Mouse (Mus musculus) liver, embryonic 14.5 days (tissue): ENCODE results near the gene Ica1l. TPM values are rescaled to one million over a fixed set of nuclear protein-coding genes. Genes with fewer than 3 reads are reported as not detected.
"Not testable (repeated sequence)": the region's sequence is repeated elsewhere in the genome, so short reads cannot be mapped to it uniquely, and the experiment has no call there.

Experiments used
- ATAC-seq: fragments of 200-750 bp; cut with Nextera tagmentation; 2 replicates; pipeline ENCODE4 v1.8.0; 2017; ENCODE audit warnings: moderate number of reproducible peaks, mild to moderate bottlenecking, moderate library complexity; ENCODE audit not compliant: insufficient read depth
- DNase-seq, 3 experiments: peaks; one replicate each; pipeline ENCODE4 v3.0.0-alpha.2; 2012 to 2013; ENCODE audit warnings: low read depth in 3 of 3, low spot score in 3 of 3
- H3K27ac ChIP-seq: fragments of 300-500 bp; sonication (generic); 2 replicates; pipeline ENCODE4 v1.5.1; 2014; ENCODE audit warnings: moderate library complexity, mild to moderate bottlenecking, control low read depth, inconsistent platforms
- H3K27me3 ChIP-seq: fragments of 300-500 bp; sonication (generic); 2 replicates; pipeline ENCODE4 v1.6.1; 2014; ENCODE audit warnings: mild to moderate bottlenecking, low read length, moderate library complexity; ENCODE audit not compliant: control insufficient read depth, insufficient read depth
- H3K36me3 ChIP-seq: fragments of 300-500 bp; sonication (generic); replicated peaks from 2 replicates; pipeline ENCODE4 v1.6.1; 2014; ENCODE audit warnings: low read depth; ENCODE audit not compliant: control insufficient read depth, insufficient read depth
- H3K4me1 ChIP-seq, 2 experiments: fragments of 200-500 bp in 1 of 2; fragments of 300-500 bp in 1 of 2; sonication (generic) in 1 of 2; replicated peaks; 2 replicates each; pipeline ENCODE4 v1.6.1; 2012 to 2014; ENCODE audit warnings: antibody characterized with exemption in 1 of 2, inconsistent platforms in 1 of 2, low read length in 1 of 2; ENCODE audit not compliant: control insufficient read depth in 2 of 2, insufficient read depth in 2 of 2
- H3K4me2 ChIP-seq: fragments of 300-500 bp; sonication (generic); 2 replicates; pipeline ENCODE4 v1.6.1; 2014; ENCODE audit warnings: low read depth, mild to moderate bottlenecking, control low read depth, moderate library complexity
- H3K4me3 ChIP-seq, 2 experiments: fragments of 200-500 bp in 1 of 2; fragments of 300-500 bp in 1 of 2; sonication (generic) in 1 of 2; 2 replicates each; pipeline ENCODE4 v1.5.1; 2012 to 2014; ENCODE audit warnings: low read depth in 2 of 2, low read length in 2 of 2, mild to moderate bottlenecking in 2 of 2, control low read depth in 1 of 2, inconsistent platforms in 1 of 2, moderate library complexity in 1 of 2; ENCODE audit not compliant: insufficient read depth in 1 of 2
- H3K9ac ChIP-seq: fragments of 300-500 bp; sonication (generic); replicated peaks from 2 replicates; pipeline ENCODE4 v1.6.1; 2014; ENCODE audit warnings: mild to moderate bottlenecking, control low read depth, moderate library complexity
- H3K9me3 ChIP-seq: fragments of 300-500 bp; sonication (generic); 2 replicates; pipeline ENCODE4 v1.6.1; 2016; ENCODE audit warnings: low read length, mixed read lengths; ENCODE audit not compliant: control insufficient read depth
- CTCF ChIP-seq: IDR thresholded peaks from 2 replicates; pipeline ENCODE4 v1.5.1; 2016; ENCODE audit warnings: antibody characterized with exemption, low read depth, control low read depth
- EP300 ChIP-seq: IDR thresholded peaks from 2 replicates; pipeline ENCODE4 v1.6.1; 2016; ENCODE audit warnings: antibody characterized with exemption, low read depth
- WGBS: fragments of 180-500 bp; shearing (Covaris S2); extraction: QIAGEN DNeasy Blood & Tissue Kit; methylation state at CpG from one replicate; pipeline ENCODE4 v1.1.7; 2014; ENCODE audit not compliant: insufficient replicate concordance; 5-methylcytosine and 5-hydroxymethylcytosine counted together
- polyA plus RNA-seq, 2 experiments: library from polyadenylated mRNA; depleted of rRNA in 1 of 2; stranded (reverse) in 1 of 2; unstranded in 1 of 2; fragments of >200 nt; fragmentation: Nextera tagmentation in 1 of 2; extraction: Ambion mirVana in 1 of 2; gene quantifications; 2 replicates each; pipeline versions ENCODE4 v1.2.1 to v1.2.3; 2012 to 2014

Ica1l gene
- polyA plus RNA-seq (2012; rRNA removed): 0.18 and 0.22 TPM in 2 replicates
- polyA plus RNA-seq (2014; fragmentation: Nextera tagmentation; extraction: Ambion mirVana): 0.10 and 0.61 TPM in 2 replicates

DNA sequence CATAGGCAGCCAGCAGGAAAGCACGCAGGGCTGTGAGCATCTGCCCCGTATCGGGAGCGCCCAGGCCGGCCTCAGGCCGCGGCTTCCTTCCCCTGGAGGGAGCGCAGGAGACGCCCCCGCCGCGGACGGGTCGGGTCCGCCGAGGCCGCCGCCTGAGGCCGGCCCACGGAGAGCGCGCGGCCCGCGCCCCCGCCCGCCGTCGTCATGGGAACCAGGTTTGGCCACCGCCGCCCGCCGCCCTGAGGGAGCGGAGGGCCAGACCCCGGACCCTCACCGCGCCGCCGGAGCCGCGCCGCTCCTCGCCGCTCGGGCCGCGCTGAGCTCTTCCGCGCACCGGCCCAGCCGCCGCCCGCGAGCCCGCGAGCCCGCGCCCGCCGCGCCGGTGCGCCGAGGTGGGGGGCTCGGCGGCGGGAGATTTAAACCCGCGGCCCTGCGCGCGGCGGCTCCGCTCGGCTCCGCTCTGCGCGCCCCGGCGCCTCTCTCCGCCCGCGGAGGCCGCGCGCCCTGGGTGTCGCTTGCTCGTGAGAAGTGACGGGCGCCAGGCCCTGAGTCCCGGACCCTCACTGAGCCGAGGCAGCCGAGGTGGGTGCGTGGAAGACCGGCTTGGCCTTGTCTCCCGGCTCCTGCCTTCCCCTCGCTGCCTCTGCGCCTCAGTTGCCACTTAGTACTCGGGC is at the start of gene Ica1l:
TSS of gene Ica1l (minus strand) at position 389 of the 674 bp plus-strand sequence.
- H3K27me3 ChIP-seq: peaks cover 28% of the 10 kb centered on the region
- TF ChIP-seq EP300 (no peak), CTCF (no peak)
- no peaks in the 10 kb centered on the region for H3K9me3 ChIP-seq
- no peak for DNase-seq
- no peaks in the 10 kb centered on the region for H3K36me3 ChIP-seq
- H3K9ac ChIP-seq: no peak within 1 kb of the TSS
- no peak within 1 kb of the TSS for H3K27ac ChIP-seq
- whole genome bisulfite sequencing: under 1% methylated on average over 76 of the region's 99 CpGs
- peak; percentile 53 for ATAC-seq
- H3K4me3 ChIP-seq: peak within 1 kb of the TSS; percentile 41 to 59
- peak within 1 kb of the TSS; percentile 78 for H3K4me2 ChIP-seq
- no peaks in the 10 kb centered on the region for H3K4me1 ChIP-seq

DNA sequence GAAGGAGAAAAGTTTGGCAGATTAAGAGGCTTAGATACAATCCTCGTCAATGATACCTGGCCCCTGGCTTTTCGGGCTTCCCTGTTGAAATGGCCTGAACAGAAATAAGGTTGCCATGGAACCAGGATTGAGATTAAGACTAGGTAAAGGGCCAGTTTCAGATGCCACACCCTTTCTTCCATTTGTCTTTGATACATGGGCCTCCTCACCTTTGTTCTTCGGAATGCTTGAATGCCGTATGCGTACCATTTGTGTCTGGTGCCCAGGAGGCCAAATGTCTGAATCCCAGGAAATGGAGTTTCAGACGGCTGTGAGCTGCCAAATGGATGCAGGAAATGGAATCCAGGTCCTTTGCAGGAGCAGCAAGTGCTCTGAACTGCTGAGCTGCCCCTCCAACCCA is 33.4 kb upstream of the Ica1l start:
- Histone ChIP-seq H3K4me3 (no peak overlapping the region), H3K36me3 (peaks cover 25% of the 10 kb centered on the region), H3K9me3 (no peaks in the 10 kb centered on the region), H3K27me3 (no peaks in the 10 kb centered on the region), H3K27ac (no peak overlapping the region), H3K4me1 (no peaks in the 10 kb centered on the region), H3K9ac (no peak overlapping the region), H3K4me2 (no peak overlapping the region)
- DNase-seq: no peak
- TF ChIP-seq EP300 (no peak), CTCF (no peak)
- ATAC-seq: no peak
- 77% methylated on average over 6 of the region's 6 CpGs for WGBS

DNA sequence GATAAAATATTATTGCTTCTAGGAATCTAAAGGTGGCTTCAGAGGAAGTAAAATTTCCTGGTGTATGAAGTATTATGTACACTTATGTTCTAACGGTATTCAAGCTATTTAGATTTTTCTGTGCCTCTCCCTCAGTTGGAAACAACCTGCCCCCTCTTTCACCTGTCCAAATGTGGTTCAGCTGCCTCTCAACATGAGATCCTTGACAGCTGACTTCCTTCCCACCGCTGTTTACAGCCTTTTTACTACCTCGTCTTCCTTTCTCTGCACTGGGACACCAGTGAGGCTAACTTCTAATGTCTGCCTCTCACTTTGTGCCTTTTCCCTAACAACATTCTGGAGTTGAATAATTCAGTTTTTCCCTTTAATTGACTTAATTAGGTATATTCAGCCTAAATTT is 32.6 kb upstream of the Ica1l start:
- Histone ChIP-seq H3K9ac (no peak overlapping the region), H3K4me1 (no peaks in the 10 kb centered on the region), H3K27me3 (no peaks in the 10 kb centered on the region), H3K4me2 (no peak overlapping the region), H3K27ac (no peak overlapping the region), H3K4me3 (no peak overlapping the region), H3K9me3 (no peaks in the 10 kb centered on the region), H3K36me3 (peaks cover 25% of the 10 kb centered on the region)
- DNase-seq (no peak), ATAC-seq (no peak)
- TF ChIP-seq EP300: no peak
- TF ChIP-seq CTCF: no peak
- 57% methylated on average over 3 of the region's 3 CpGs for WGBS

DNA sequence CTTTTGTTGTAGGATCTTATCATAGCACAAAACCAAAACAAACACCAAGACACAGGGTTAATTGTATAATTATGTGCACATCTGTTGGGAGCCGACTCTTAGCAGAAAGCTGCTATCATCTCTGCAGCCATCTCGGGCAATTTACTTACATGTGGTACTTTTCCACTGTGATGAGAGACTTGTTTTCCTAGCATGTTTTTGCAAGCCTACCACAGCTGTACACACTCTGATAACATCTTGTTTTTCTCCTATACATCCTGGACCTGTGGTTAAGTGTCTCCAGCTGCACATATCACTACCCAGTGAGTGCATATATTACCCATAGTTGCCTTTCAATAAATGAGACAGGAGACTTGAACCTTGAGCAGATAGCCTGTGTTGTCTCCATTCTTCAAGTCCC is 32.0 kb upstream of the Ica1l start:
- H3K4me3 ChIP-seq: no peak overlapping the region
- no peak for TF ChIP-seq CTCF
- TF ChIP-seq EP300: no peak
- H3K4me2 ChIP-seq: no peak overlapping the region
- H3K27ac ChIP-seq: no peak overlapping the region
- ATAC-seq (no peak), DNase-seq (no peak)
- no peaks in the 10 kb centered on the region for H3K4me1 ChIP-seq
- H3K9me3 ChIP-seq: no peaks in the 10 kb centered on the region
- H3K9ac ChIP-seq: no peak overlapping the region
- peaks cover 21% of the 10 kb centered on the region for H3K36me3 ChIP-seq
- H3K27me3 ChIP-seq: no peaks in the 10 kb centered on the region
- 60% methylated on average over 2 of the region's 2 CpGs for WGBS

DNA sequence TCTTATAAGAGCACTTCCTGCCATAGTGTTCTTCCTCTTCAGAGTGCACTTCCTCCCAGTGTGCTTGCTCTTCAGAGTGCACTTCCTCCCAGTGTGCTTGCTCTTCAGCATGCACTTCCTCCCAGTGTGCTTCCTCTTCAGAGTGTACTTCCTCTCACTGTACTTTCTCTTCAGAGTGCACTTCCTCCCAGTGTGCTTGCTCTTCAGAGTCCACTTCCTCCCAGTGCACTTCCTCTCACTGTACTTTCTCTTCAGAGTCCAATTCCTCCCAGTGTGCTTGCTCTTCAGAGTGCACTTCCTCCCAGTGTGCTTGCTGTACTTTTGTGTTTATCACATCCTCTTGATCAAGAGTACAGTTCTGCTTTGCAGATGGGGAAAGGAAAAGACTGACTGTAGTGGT is 27.7 kb upstream of the Ica1l start:
- peak in 1 of 3 experiments; percentile 7 for DNase-seq
- not testable (repeated sequence) for H3K27me3 ChIP-seq, H3K4me2 ChIP-seq, H3K9ac ChIP-seq, H3K27ac ChIP-seq, H3K4me1 ChIP-seq, H3K4me3 ChIP-seq, H3K9me3 ChIP-seq, H3K36me3 ChIP-seq, ATAC-seq
